Comparison of ENCODE assay signal across 8 mouse cellular contexts in the genomic region with DNA sequence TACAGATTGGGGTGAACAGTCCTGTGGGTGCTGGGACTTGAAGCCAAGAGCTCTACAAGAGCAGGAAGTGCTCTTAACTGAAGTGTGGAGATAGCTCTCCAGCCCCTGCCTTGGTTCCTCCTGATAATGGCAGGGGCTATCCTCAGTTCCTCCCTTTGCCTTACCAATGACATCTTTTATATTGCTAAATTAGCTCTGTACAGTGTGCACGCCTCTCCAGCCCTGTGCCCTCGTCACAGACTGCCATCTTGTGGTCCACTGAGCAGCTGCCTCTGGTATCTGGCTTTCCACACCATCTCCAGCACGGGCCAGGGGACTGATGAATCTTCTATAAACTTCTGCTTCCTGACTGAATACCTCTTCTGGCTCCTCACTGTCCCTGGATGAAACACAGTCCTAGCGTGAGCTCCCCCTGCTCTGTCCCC. TPM values are rescaled to one million over a fixed set of nuclear protein-coding genes. Genes with fewer than 3 reads are reported as not detected.
DNase-seq lines count a peak whose midpoint lies in the region; ATAC-seq and TF ChIP-seq lines count a peak whose summit lies in the region.

No protein-coding gene starts in this region.

- no peak for TF ChIP-seq POLR2A in testis, adult 2 months (IDR thresholded peaks at IDR 0.05; ENCODE audit: control insufficient read depth, low read depth, low read length)
- TF ChIP-seq POLR2A in cortical plate, adult 2 months (IDR thresholded peaks at IDR 0.05; ENCODE audit: extremely low read depth, insufficient read depth, low read length): no peak

- H3K36me3 ChIP-seq in testis, adult 2 months (ENCODE audit: control insufficient read depth, insufficient read depth, low read length): no peaks in the 10 kb centered on the region
- no peaks in the 10 kb centered on the region for H3K36me3 ChIP-seq in intestine, embryonic 14.5 days (ENCODE audit: control insufficient read depth, insufficient read depth, low read length)
- H3K36me3 ChIP-seq in megakaryocyte, embryonic 14.5 days (replicated peaks; ENCODE audit: low read length): no peaks in the 10 kb centered on the region

- DNase-seq in testis, postnatal 14 days (ENCODE audit: low spot score): no peak
- peak; percentile 14 to 30 for DNase-seq in gastrocnemius, adult 8-10 months (ENCODE audit: low spot score in 2 of 2)
- DNase-seq in intestine, embryonic 14.5 days (ENCODE audit: low spot score): peak; percentile 74
- peak; percentile 60 to 76 for DNase-seq in left cerebral cortex, postnatal 25 days (ENCODE audit: low spot score in 2 of 2)
- DNase-seq in skeletal muscle tissue, adult 2 months (ENCODE audit: low read depth, low spot score): peak; percentile 33

- peak; percentile 66; the same call in 1 of the 2 replicates for TF ChIP-seq CTCF in testis, adult 2 months (IDR thresholded peaks at IDR 0.05; ENCODE audit: control insufficient read depth, insufficient read depth, insufficient replicate concordance, low read depth, low read length)
- TF ChIP-seq CTCF in cortical plate, adult 2 months (IDR thresholded peaks at IDR 0.05; ENCODE audit: extremely low read depth, insufficient read depth, low read length): peak; percentile 85

- H3K9ac ChIP-seq in intestine, embryonic 14.5 days (ENCODE audit: low read length): no peak overlapping the region

- no peak overlapping the region for H3K4me2 ChIP-seq in intestine, embryonic 14.5 days (ENCODE audit: low read length)

- peak; percentile 71 for ATAC-seq in intestine, embryonic 14.5 days (replicated peaks; ENCODE audit: low FRiP score, low TSS enrichment, low read depth)

- whole genome bisulfite sequencing in intestine, embryonic 14.5 days: 18% methylated on average over 4 of the region's 4 CpGs

- intact Hi-C loops in left cerebral cortex, postnatal 25 days (cut with DNase I): loop anchor here (2.0 to 5.0 kb wide), 2 partner anchors 155 to 427 kb away; no protein-coding TSS in a partner anchor

- no peak overlapping the region for H3K27ac ChIP-seq in testis, adult 2 months (ENCODE audit: control insufficient read depth, insufficient read depth, low read depth, low read length)
- H3K27ac ChIP-seq in cortical plate, adult 2 months (ENCODE audit: insufficient read depth, low read length): no peak overlapping the region
- H3K27ac ChIP-seq in intestine, embryonic 14.5 days (ENCODE audit: low read depth): peak overlapping the region; percentile 60; the same call in 1 of the 2 replicates

- H3K9me3 ChIP-seq in intestine, embryonic 14.5 days (ENCODE audit: control insufficient read depth, low read length): no peaks in the 10 kb centered on the region
- H3K9me3 ChIP-seq in megakaryocyte, embryonic 14.5 days: no peaks in the 10 kb centered on the region

- no peaks in the 10 kb centered on the region for H3K27me3 ChIP-seq in testis, adult 2 months (ENCODE audit: control insufficient read depth, insufficient read depth, low read length)
- no peaks in the 10 kb centered on the region for H3K27me3 ChIP-seq in intestine, embryonic 14.5 days (replicated peaks; ENCODE audit: control insufficient read depth, insufficient read depth, low read length)
- peaks cover 29% of the 10 kb centered on the region for H3K27me3 ChIP-seq in megakaryocyte, embryonic 14.5 days (replicated peaks)

- no peaks in the 10 kb centered on the region for H3K4me1 ChIP-seq in testis, adult 2 months (ENCODE audit: control insufficient read depth, insufficient read depth, low read length)
- peaks cover 2% of the 10 kb centered on the region; the same call in 1 of the 2 replicates for H3K4me1 ChIP-seq in cortical plate, adult 2 months (ENCODE audit: control insufficient read depth, insufficient read depth, low read length)
- peaks cover 27% of the 10 kb centered on the region for H3K4me1 ChIP-seq in intestine, embryonic 14.5 days (replicated peaks; ENCODE audit: control insufficient read depth, insufficient read depth, low read length)
- peaks cover 44% of the 10 kb centered on the region for H3K4me1 ChIP-seq in megakaryocyte, embryonic 14.5 days

- H3K4me3 ChIP-seq in testis, adult 2 months (ENCODE audit: control insufficient read depth, low read depth, low read length): no peak overlapping the region
- H3K4me3 ChIP-seq in cortical plate, adult 2 months (ENCODE audit: insufficient read depth, low read length): no peak overlapping the region
- no peak overlapping the region for H3K4me3 ChIP-seq in intestine, embryonic 14.5 days (ENCODE audit: low read depth, low read length)
- H3K4me3 ChIP-seq in megakaryocyte, embryonic 14.5 days (replicated peaks): peak overlapping the region; percentile 38

RNA-seq across cellular contexts. Expression of a gene that starts 8.4 kb away (rescaled TPM):
- polyA plus RNA-seq in testis, adult 2 months (2012; rRNA removed): 5.4 and 5.9 TPM in 2 replicates
- 2.3 and 2.6 TPM in 2 replicates for polyA plus RNA-seq in cortical plate, adult 2 months (2012; rRNA removed)
- 1 to 10 TPM in 1 of 4 experiments, under 1 TPM in 3; 0.53 to 1.2 (median 0.87) TPM for total RNA-seq in gastrocnemius, adult 8-10 months (2022)
- polyA plus RNA-seq in intestine, embryonic 14.5 days (2014; fragmentation: Nextera tagmentation; extraction: Ambion mirVana): 3.5 and 3.6 TPM in 2 replicates
- total RNA-seq in left cerebral cortex, postnatal 25 days (2021): 1 to 10 TPM; 2.0 to 2.6 TPM
- polyA plus RNA-seq in megakaryocyte, embryonic 14.5 days (2012; ENCODE audit: insufficient read depth, low replicate concordance): 0.80 and 2.4 TPM in 2 replicates

RNA-seq across cellular contexts. Expression of a gene that starts 35.6 kb away (rescaled TPM):
- polyA plus RNA-seq in testis, adult 2 months (2012; rRNA removed): 5.7 and 6.7 TPM in 2 replicates
- polyA plus RNA-seq in cortical plate, adult 2 months (2012; rRNA removed): 29.8 and 30.6 TPM in 2 replicates
- total RNA-seq in gastrocnemius, adult 8-10 months (2022): 1 to 10 TPM in 1 of 4 experiments, under 1 TPM in 3; 0.46 to 1.0 (median 0.86) TPM
- polyA plus RNA-seq in intestine, embryonic 14.5 days (2014; fragmentation: Nextera tagmentation; extraction: Ambion mirVana): 12.5 and 14.0 TPM in 2 replicates
- 1 to 10 TPM; 6.5 to 9.7 TPM for total RNA-seq in left cerebral cortex, postnatal 25 days (2021)
- polyA plus RNA-seq in megakaryocyte, embryonic 14.5 days (2012; ENCODE audit: insufficient read depth, low replicate concordance): 95.9 and 170 TPM in 2 replicates
